Mouse (Mus musculus): Measurements from ENCODE around the gene Dsel.

The Dsel gene

GRCm38 (mm10) chr1:111864779-111865165, at the start of gene Dsel:
Dsel (minus strand) TSS chr1:111864918.
- peak; percentile 85 to 90 for DNase-seq (ENCODE audit: low spot score in 2 of 2)

- no peak for DNase-seq (ENCODE audit: low spot score in 2 of 2)
Measured at GRCm38 (mm10) chr1:111911424-111911823, 46.7 kb upstream of the Dsel start.

GRCm38 (mm10) chr1:111883336-111883735, 18.6 kb upstream of the Dsel start:
- DNase-seq (ENCODE audit: low spot score in 2 of 2) = no peak

- DNase-seq (ENCODE audit: low spot score in 2 of 2) = no peak
Measured at GRCm38 (mm10) chr1:111875784-111876183, 11.1 kb upstream of the Dsel start.

- no peak for DNase-seq (ENCODE audit: low spot score in 2 of 2)
Measured at GRCm38 (mm10) chr1:111873196-111873595, 8.5 kb upstream of the Dsel start.

GRCm38 (mm10) chr1:111865467-111865866, 749 bp upstream of the Dsel start:
- DNase-seq (ENCODE audit: low spot score in 2 of 2) = no peak

GRCm38 (mm10) chr1:111864063-111864778, 497 bp downstream of the Dsel start:
- peak; percentile 81 for DNase-seq (ENCODE audit: low spot score in 2 of 2)

- DNase-seq (ENCODE audit: low spot score in 2 of 2) = no peak
Measured at GRCm38 (mm10) chr1:111857852-111858251, 6.9 kb downstream of the Dsel start.

GRCm38 (mm10) chr1:111852439-111852838, 12.3 kb downstream of the Dsel start:
- no peak for DNase-seq (ENCODE audit: low spot score in 2 of 2)

- no peak for DNase-seq (ENCODE audit: low spot score in 2 of 2)
Measured at GRCm38 (mm10) chr1:111833583-111834225, 31.0 kb downstream of the Dsel start.
